Mouse (Mus musculus): ENCODE data around the gene Zscan4c. TPM values are rescaled to one million over a fixed set of nuclear protein-coding genes. Genes with fewer than 3 reads are reported as not detected.
"Not testable (repeated sequence)": the region's sequence is repeated elsewhere in the genome, so short reads cannot be mapped to it uniquely, and the experiment has no call there.

The Zscan4c gene
- polyA plus RNA-seq (2012; rRNA removed) (not detected in 2 replicates), polyA plus RNA-seq (2014; fragmentation: Nextera tagmentation; extraction: Ambion mirVana) (not detected in 2 replicates)

- H3K4me3 ChIP-seq (replicated peaks; ENCODE audit: low read length); H3K27ac ChIP-seq (replicated peaks; ENCODE audit: low read depth, low read length); H3K4me2 ChIP-seq (replicated peaks; ENCODE audit: low read depth, low read length, severe bottlenecking); H3K4me1 ChIP-seq (ENCODE audit: control insufficient read depth, insufficient read depth, low read length); H3K36me3 ChIP-seq (ENCODE audit: control insufficient read depth, insufficient read depth, low read length); H3K9me3 ChIP-seq (ENCODE audit: control insufficient read depth, low read length); DNase-seq (ENCODE audit: low spot score); H3K9ac ChIP-seq (ENCODE audit: low read depth, low read length, severe bottlenecking); ATAC-seq (ENCODE audit: low FRiP score, low read depth); H3K27me3 ChIP-seq (ENCODE audit: control insufficient read depth, insufficient read depth, low read length): not testable (repeated sequence)
- 97% methylated on average over 4 of the region's 4 CpGs for WGBS
These were observed at the start of gene Zscan4c for GRCm38 (mm10) chr7:11005445-11005844. Gene Zscan4c, plus strand, starts transcription at chr7:11005745.

Small RNA genes within 50 kb of the gene (microRNA-seq; reads per million reads assigned to microRNA genes)
- not detected for gene Mir297-1

Other genes with a start within 250 kb of the Zscan4c start
- gene Zscan4b, start 100.7 kb upstream of the Zscan4c start, polyA plus RNA-seq (2012; rRNA removed), result not detected in 2 replicates
- gene Zscan4b, start 100.7 kb upstream of the Zscan4c start, polyA plus RNA-seq (2014; fragmentation: Nextera tagmentation; extraction: Ambion mirVana), result not detected in 2 replicates
- not detected in 2 replicates for gene Zscan4-ps1, start 63.9 kb downstream of the Zscan4c start, polyA plus RNA-seq (2012; rRNA removed)
- gene Zscan4-ps1, start 63.9 kb downstream of the Zscan4c start, polyA plus RNA-seq (2014; fragmentation: Nextera tagmentation; extraction: Ambion mirVana), result not detected in 2 replicates
- not detected in 2 replicates for gene Zscan4d, start 160.4 kb downstream of the Zscan4c start, polyA plus RNA-seq (2012; rRNA removed)
- gene Zscan4d, start 160.4 kb downstream of the Zscan4c start, polyA plus RNA-seq (2014; fragmentation: Nextera tagmentation; extraction: Ambion mirVana), result not detected in 2 replicates

Data from limb, embryonic 14.5 days (tissue).